Mouse (Mus musculus): Measurements from ENCODE around the gene Siah2. TPM values are rescaled to one million over a fixed set of nuclear protein-coding genes. Genes with fewer than 3 reads are reported as not detected.

Siah2 gene
- polyA plus RNA-seq, 1 experiment from 2014 or later: 8.3 TPM

DNA sequence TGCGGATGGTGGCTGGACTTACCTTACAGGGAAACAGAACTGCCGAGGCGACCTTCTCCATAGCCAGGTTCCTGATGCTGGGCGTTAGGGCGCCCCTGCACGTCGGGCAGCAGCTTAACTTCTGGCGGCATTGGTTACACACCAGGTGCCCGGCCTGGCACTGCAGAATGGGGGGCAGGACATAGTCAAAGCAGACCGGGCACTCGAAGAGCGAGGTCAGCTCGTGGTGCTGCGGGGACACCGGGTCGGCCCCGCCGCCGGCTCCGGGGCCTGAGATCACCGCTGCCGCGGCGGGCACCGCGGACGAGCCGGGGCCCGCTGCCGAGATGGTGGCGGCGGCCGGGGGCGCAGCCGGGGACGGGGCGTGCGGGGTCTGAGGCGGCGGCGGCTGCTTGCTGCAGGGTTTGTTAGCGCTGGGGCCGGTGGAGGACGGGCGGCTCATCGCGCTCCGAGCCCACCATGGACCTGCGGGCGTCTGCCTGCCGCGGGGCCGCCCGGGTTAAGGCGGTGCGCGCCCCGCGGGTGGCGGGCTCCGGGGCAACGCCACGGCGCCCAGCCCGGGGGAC lies 743 bp downstream of the Siah2 start:
- H3K27me3 ChIP-seq: peaks cover 9% of the 10 kb centered on the region; the same call in 1 of the 2 replicates
- H3K27ac ChIP-seq: peak overlapping the region; percentile 92
- H3K4me1 ChIP-seq (replicated peaks): peaks cover 22% of the 10 kb centered on the region
- peak overlapping the region; percentile 84 for H3K4me3 ChIP-seq
- no peaks in the 10 kb centered on the region for H3K9me3 ChIP-seq
- ATAC-seq (ENCODE audit: low FRiP score): peak; percentile 16
- peak overlapping the region; percentile 93 for H3K9ac ChIP-seq
- under 1% methylated on average over 36 of the region's 65 CpGs for WGBS
- H3K36me3 ChIP-seq: no peaks in the 10 kb centered on the region
- peak overlapping the region; percentile 86 for H3K4me2 ChIP-seq

DNA sequence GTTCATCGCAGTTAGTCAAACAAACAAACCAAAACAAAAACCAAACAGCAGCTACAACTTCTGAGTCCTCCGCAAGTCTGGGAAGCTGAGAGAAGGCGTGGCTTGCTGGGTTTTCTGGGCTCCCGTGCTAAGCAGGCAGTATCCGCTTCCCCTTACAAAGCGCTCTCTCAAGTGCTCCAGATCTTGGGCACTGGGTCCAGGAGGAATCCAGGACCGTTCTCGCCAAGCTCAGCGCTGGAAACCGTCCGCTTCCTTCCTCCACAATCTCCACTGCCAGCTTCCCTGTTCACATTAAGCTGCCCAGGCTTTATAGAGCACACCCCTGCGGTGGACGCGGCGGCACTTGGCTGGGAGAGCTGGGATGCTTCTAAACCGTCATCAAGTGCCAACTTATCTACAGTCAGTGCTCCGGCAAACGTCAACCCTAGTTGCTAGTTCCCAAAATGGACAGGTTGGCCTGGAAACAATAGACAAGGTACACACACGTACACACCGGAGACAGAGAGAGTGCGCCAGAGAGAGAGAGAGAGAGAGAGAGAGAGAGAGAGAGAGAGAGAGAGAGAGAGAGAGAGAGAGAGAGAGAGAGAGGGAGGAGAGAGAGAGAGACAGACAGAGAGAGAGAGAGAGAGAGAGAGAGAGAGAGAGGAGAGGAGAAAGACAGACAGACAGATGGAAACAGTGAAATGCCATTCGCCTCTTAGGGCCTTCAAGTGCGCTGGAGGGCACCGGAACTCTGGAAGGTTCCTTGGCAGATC lies 1.4 kb downstream of the Siah2 start:
- H3K4me3 ChIP-seq: peak overlapping the region; percentile 84
- H3K27me3 ChIP-seq: peaks cover 9% of the 10 kb centered on the region; the same call in 1 of the 2 replicates
- peak overlapping the region; percentile 93 for H3K9ac ChIP-seq
- peak overlapping the region; percentile 92 for H3K27ac ChIP-seq
- ATAC-seq (ENCODE audit: low FRiP score): peak; percentile 10
- peaks cover 22% of the 10 kb centered on the region for H3K4me1 ChIP-seq (replicated peaks)
- no peaks in the 10 kb centered on the region for H3K9me3 ChIP-seq
- under 1% methylated on average over 24 of the region's 24 CpGs for WGBS
- H3K36me3 ChIP-seq: no peaks in the 10 kb centered on the region
- H3K4me2 ChIP-seq: peak overlapping the region; percentile 86

DNA sequence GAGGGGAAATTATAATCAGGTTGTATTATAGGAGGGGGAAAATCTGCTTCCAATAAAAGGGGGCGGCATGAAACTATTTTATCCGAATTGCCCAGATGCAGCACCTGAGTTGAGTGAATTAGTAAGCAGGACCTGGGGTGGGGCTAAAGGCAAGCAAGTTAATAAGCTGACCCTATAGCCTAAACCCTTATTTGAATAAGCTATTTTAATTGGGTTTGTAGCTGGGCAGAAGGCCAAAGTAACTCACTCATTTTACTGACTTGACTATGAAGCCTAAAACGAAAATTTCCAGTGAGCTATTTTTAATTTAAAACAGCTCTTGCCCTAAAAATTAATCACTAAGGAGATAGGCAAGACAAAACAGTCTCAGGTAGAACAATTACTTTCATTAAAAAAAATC lies 2.5 kb downstream of the Siah2 start:
- WGBS: 51% methylated on average over 3 of the region's 3 CpGs
- H3K9ac ChIP-seq: peak overlapping the region; percentile 35; the same call in 1 of the 2 replicates
- H3K4me1 ChIP-seq (replicated peaks): peaks cover 22% of the 10 kb centered on the region
- no peak overlapping the region for H3K27ac ChIP-seq
- H3K4me3 ChIP-seq: peak overlapping the region; percentile 84
- no peak for ATAC-seq (ENCODE audit: low FRiP score)
- peak overlapping the region; percentile 86 for H3K4me2 ChIP-seq
- no peaks in the 10 kb centered on the region for H3K9me3 ChIP-seq
- no peaks in the 10 kb centered on the region for H3K36me3 ChIP-seq
- H3K27me3 ChIP-seq: peaks cover 9% of the 10 kb centered on the region; the same call in 1 of the 2 replicates

DNA sequence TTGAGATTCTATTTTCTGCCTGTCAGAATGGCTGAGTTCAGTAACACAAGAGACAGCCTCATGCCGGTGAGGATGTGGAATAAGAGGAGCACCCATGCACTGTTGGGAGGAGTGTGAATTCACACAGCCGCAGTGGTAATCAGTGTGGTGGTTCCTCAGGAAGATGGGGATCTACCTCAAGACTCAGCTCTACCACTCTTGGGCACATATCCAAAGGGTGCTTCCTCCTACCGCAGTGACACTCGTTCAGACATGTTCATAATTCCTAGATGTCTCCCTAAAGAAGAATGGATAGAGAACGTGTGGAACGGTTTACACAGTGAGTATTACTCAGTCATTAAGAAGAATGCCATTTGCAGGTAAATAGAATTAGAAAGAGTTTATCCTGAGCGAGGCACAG lies 3.1 kb downstream of the Siah2 start:
- H3K27me3 ChIP-seq: peaks cover 6% of the 10 kb centered on the region; the same call in 1 of the 2 replicates
- H3K9ac ChIP-seq: 0 out of 2 replicates have a peak overlapping the region, but pooled peaks have one; percentile 35
- peak overlapping the region; percentile 31 for H3K4me2 ChIP-seq
- peaks cover 22% of the 10 kb centered on the region for H3K4me1 ChIP-seq (replicated peaks)
- no peaks in the 10 kb centered on the region for H3K9me3 ChIP-seq
- H3K4me3 ChIP-seq: no peak overlapping the region
- ATAC-seq (ENCODE audit: low FRiP score): no peak
- no peaks in the 10 kb centered on the region for H3K36me3 ChIP-seq
- H3K27ac ChIP-seq: no peak overlapping the region
- WGBS: 85% methylated on average over 7 of the region's 7 CpGs

DNA sequence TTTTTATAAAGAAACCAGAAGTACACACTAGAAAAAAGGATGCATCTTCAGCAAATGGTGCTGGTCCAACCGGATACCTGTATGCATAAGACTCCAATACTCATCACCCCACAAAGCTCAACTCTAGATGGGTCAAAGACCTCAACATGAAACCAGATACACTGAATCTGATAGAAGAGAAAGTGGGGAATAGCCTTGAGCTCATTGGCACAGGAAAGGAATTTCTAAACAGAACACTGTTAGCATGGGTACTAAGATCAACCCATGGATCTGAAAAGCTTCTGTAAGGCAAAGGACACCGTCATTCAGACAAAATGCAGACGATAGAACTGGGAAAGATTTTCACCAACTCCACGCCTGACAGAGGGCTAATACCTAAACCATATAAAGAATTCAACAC lies 3.6 kb downstream of the Siah2 start:
- no peak for ATAC-seq (ENCODE audit: low FRiP score)
- H3K4me2 ChIP-seq: no peak overlapping the region
- no peak overlapping the region for H3K27ac ChIP-seq
- H3K4me3 ChIP-seq: no peak overlapping the region
- H3K4me1 ChIP-seq (replicated peaks): peaks cover 22% of the 10 kb centered on the region
- H3K27me3 ChIP-seq: 0 out of 2 replicates have a peak, but pooled peaks cover 3% of the 10 kb centered on the region
- no peak overlapping the region for H3K9ac ChIP-seq
- no peaks in the 10 kb centered on the region for H3K36me3 ChIP-seq
- 92% methylated on average over 4 of the region's 4 CpGs for WGBS
- no peaks in the 10 kb centered on the region for H3K9me3 ChIP-seq

DNA sequence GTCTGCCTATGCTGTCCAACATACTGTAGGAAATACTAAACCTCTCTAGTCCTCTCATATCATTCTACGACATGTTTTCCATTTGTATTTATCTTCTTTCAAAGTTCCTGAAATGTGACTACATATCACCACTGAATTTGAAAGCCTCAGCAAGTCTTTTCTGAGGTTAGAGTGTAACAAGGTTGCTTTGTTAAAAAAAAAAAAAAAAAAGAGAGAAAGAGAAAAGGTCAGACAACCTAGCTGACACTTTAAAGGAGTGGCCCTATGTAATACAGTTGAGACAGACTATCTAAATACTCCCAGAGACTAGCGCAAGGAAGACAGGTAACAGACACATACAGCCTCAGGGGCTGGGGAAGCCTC lies 5.3 kb downstream of the Siah2 start:
- Histone ChIP-seq H3K36me3 (no peaks in the 10 kb centered on the region), H3K4me3 (no peak overlapping the region), H3K9me3 (no peaks in the 10 kb centered on the region), H3K4me2 (no peak overlapping the region), H3K27ac (no peak overlapping the region), H3K4me1 (replicated peaks) (peaks cover 19% of the 10 kb centered on the region), H3K27me3 (no peaks in the 10 kb centered on the region), H3K9ac (no peak overlapping the region)
- ATAC-seq (ENCODE audit: low FRiP score): no peak
- WGBS: 92% methylated on average over 2 of the region's 2 CpGs

DNA sequence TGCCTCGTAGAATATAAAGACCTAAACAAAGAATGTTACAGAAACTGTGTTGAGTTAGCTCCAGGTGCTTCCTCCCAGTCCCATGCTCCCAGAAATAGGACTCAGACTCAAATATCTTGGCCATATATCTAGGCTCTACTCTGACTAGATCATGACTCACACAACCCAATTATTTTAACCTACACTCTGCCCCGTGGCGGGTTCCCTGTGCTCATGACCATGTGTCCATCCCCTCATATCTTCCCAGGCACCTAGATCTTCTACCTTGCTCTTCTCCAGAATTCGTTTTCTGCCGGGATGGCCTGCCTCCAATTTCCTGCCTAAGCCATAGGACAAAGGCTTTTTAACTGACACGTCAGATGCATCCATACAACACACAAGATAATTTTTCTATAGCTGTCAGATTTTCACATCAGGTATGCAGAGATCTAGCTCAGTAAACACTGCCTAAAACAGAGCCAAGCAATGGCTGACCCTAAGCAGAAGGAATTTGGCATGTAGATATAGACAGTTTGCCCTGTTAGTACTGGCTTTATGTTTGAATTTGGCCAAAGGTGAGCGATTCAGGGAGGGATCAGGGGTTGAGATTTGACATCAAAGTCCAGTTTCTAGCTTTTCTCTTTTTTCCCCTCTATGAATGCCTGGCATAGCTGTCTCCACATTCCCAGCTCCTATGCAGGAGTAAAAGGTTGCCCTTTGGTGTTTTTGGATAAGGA lies 5.8 kb downstream of the Siah2 start:
- H3K36me3 ChIP-seq: no peaks in the 10 kb centered on the region
- peaks cover 19% of the 10 kb centered on the region for H3K4me1 ChIP-seq (replicated peaks)
- ATAC-seq (ENCODE audit: low FRiP score): no peak
- no peak overlapping the region for H3K9ac ChIP-seq
- no peak overlapping the region for H3K27ac ChIP-seq
- H3K9me3 ChIP-seq: no peaks in the 10 kb centered on the region
- WGBS: 88% methylated on average over 7 of the region's 7 CpGs
- no peaks in the 10 kb centered on the region for H3K27me3 ChIP-seq
- no peak overlapping the region for H3K4me2 ChIP-seq
- no peak overlapping the region for H3K4me3 ChIP-seq

DNA sequence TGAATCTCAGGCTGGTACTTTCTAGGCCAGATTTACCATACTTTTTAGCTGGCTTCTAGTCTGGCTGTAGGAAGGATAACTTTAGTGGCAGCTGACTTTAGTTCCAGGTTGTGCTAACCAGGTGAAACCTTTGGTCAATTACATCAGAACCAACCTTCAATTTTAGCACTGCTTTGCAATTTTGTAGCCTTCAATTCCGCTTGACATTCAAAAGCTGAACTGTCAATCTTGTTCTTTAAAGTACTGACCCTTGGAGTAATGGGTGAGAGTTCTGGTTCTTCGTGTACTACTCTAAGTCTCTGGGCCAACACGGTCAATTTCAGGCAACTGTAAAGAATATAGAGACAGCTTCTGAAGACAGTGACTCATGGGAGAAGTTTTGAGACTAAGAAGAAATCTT lies 6.8 kb downstream of the Siah2 start:
- no peak overlapping the region for H3K4me2 ChIP-seq
- no peak overlapping the region for H3K9ac ChIP-seq
- 93% methylated on average over 3 of the region's 3 CpGs for WGBS
- no peak overlapping the region for H3K27ac ChIP-seq
- no peaks in the 10 kb centered on the region for H3K36me3 ChIP-seq
- peaks cover 24% of the 10 kb centered on the region for H3K4me1 ChIP-seq (replicated peaks)
- no peaks in the 10 kb centered on the region for H3K27me3 ChIP-seq
- H3K4me3 ChIP-seq: no peak overlapping the region
- no peaks in the 10 kb centered on the region for H3K9me3 ChIP-seq
- ATAC-seq (ENCODE audit: low FRiP score): no peak

DNA sequence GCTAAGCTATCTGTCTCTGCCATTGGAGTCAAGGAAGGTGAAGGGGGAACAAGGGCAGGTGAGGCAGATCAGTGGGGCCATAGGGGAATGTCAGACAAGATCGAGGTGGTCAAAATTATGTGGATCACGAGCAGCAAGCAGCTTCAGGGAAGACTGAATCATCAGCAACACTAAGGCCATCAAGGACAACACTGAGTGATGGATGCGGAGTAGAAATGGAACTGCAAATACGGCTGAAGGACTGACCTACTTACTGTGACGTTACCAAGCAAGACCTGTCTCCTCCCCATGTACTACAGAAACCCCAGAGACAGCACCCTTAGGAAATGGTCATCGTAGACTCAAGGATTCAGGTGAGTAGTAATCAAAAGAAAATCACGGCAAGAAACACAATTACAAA lies 8.9 kb downstream of the Siah2 start:
- 86% methylated on average over 7 of the region's 7 CpGs for WGBS
- no peaks in the 10 kb centered on the region for H3K9me3 ChIP-seq
- H3K4me1 ChIP-seq (replicated peaks): peaks cover 25% of the 10 kb centered on the region
- H3K27ac ChIP-seq: no peak overlapping the region
- no peak overlapping the region for H3K4me2 ChIP-seq
- H3K27me3 ChIP-seq: no peaks in the 10 kb centered on the region
- H3K36me3 ChIP-seq: no peaks in the 10 kb centered on the region
- no peak overlapping the region for H3K9ac ChIP-seq
- H3K4me3 ChIP-seq: no peak overlapping the region
- ATAC-seq (ENCODE audit: low FRiP score): no peak

DNA sequence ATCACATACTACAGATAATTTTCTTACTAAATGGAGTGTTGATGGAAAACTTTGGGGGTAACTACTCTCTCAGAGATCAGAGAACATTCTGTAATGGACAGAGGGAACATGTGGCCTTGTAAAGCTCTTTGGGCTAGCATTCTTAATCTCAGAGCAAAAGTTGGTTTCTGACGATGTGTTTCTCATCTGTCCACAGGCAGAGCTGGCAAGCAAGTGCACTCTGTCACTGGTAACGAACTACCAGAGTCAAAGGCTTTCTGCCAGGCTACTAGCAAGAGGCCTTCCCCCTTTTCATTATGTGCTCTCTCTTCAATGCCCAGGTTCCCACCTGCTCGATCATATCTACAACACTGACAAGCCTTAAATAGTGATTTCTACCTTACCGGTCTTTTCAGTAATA lies 9.9 kb downstream of the Siah2 start:
- no peak for ATAC-seq (ENCODE audit: low FRiP score)
- no peaks in the 10 kb centered on the region for H3K36me3 ChIP-seq
- no peak overlapping the region for H3K9ac ChIP-seq
- H3K27ac ChIP-seq: no peak overlapping the region
- peaks cover 30% of the 10 kb centered on the region for H3K4me1 ChIP-seq (replicated peaks)
- whole genome bisulfite sequencing: 84% methylated on average over 4 of the region's 4 CpGs
- H3K4me2 ChIP-seq: no peak overlapping the region
- H3K27me3 ChIP-seq: no peaks in the 10 kb centered on the region
- no peaks in the 10 kb centered on the region for H3K9me3 ChIP-seq
- no peak overlapping the region for H3K4me3 ChIP-seq

DNA sequence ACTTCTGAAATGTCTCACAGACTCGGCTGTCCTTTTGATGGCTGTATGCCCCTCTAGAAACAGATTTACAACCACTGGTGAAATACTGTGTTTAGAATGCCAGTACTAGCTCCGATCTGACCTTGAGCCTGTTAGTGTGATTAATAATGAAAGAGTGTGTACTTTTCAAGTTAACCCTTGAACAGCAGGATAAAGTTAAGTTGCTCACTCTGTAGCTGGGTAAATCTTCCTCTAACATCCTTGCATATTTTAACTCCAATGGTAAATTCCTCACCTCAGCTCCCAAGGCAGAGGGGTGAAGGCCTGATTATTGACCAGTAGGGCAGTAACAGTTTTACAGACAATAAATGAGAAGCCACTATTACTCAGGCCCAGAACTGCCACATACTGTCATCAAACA lies 10.4 kb downstream of the Siah2 start:
- no peaks in the 10 kb centered on the region for H3K36me3 ChIP-seq
- no peaks in the 10 kb centered on the region for H3K9me3 ChIP-seq
- peaks cover 35% of the 10 kb centered on the region for H3K4me1 ChIP-seq (replicated peaks)
- H3K27me3 ChIP-seq: no peaks in the 10 kb centered on the region
- no peak overlapping the region for H3K27ac ChIP-seq
- no peak for ATAC-seq (ENCODE audit: low FRiP score)
- WGBS: 53% methylated on average over 2 of the region's 2 CpGs
- H3K4me3 ChIP-seq: no peak overlapping the region
- no peak overlapping the region for H3K4me2 ChIP-seq
- no peak overlapping the region for H3K9ac ChIP-seq

DNA sequence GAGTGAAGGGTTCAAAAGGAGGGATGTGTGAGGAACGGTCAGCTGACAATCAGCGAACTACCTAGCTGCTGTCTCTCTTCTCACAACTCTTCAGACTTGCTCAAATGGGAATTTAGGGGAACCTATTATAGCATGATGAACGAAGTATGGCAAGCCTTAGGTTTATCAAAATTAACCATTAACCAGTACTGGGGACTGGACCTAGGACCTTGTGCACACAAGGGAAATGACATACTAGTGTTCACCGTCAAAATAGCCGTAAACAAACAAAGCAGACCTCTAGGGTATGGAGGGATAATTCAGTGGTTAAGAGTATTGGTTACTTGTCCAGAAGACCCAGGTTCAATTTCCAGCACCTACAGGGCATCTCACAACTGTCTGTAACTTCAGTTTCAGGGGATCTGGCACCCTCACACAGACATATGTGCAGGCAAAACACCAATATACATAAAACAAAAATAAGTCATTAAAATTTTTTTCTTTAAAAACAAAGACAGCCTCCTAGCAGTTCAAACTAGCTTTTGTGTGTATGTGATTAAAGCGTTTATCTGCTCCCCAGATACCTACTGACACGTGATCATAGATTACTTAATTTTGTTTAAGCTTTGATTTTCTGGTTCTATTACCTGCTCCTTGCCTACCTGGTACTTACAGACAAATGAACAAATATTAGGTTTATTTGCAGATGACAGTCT lies 11.1 kb downstream of the Siah2 start:
- 90% methylated on average over 7 of the region's 7 CpGs for WGBS
- H3K27ac ChIP-seq: no peak overlapping the region
- H3K9ac ChIP-seq: no peak overlapping the region
- peaks cover 1% of the 10 kb centered on the region for H3K36me3 ChIP-seq
- no peaks in the 10 kb centered on the region for H3K9me3 ChIP-seq
- no peaks in the 10 kb centered on the region for H3K27me3 ChIP-seq
- H3K4me3 ChIP-seq: no peak overlapping the region
- H3K4me2 ChIP-seq: no peak overlapping the region
- peaks cover 37% of the 10 kb centered on the region for H3K4me1 ChIP-seq (replicated peaks)
- no peak for ATAC-seq (ENCODE audit: low FRiP score)
